Mouse (Mus musculus) monocyte, adult 2 months (primary cell): ENCODE measurements around the gene Aen.

Experiments
- DNase-seq, 2 experiments: peaks; one replicate each; pipeline ENCODE4 v3.0.0; 2022; ENCODE audit warnings: low spot score in 2 of 2, low read depth in 1 of 2

The Aen gene

DNA sequence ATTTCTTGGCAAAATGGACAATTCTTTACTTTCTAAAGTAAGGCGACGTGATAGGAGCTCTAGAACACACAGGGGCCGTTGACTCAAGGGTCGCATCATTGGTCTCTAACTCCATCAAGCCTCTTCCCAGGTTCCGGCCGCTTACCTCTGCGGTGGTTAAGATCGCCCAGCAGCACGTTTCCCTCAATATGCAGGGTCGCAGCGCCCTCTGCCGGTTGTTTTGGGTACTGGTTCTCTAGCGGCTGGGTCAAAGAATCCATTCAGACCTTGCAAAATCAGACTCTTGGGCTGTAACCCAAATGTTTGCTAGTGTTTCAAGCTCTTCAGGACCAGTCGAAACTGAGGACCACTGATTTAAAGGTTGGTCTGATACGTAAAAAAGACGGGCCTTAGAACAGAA, 5.0 kb upstream of the Aen start:
- peak; percentile 16 to 71 for DNase-seq

DNA sequence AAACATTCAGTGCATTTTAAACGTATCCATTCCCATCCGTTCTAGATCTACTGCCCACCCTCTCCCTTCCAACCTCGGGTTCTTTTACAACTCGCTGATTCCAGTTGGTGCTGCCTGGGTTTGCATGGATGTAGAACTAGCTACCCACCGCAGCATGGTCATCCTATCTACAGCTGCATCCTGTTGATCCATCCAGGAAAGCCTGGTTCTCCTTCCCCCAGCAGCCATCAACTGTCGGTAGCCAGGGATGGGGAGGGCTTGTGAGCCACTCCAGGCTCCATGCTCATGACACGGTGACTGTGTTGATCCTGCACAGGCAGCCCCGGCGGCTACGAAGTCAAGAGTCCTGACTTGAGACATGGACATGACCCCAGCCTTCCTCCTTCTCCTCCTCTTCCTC, 1.7 kb upstream of the Aen start:
- no peak for DNase-seq

DNA sequence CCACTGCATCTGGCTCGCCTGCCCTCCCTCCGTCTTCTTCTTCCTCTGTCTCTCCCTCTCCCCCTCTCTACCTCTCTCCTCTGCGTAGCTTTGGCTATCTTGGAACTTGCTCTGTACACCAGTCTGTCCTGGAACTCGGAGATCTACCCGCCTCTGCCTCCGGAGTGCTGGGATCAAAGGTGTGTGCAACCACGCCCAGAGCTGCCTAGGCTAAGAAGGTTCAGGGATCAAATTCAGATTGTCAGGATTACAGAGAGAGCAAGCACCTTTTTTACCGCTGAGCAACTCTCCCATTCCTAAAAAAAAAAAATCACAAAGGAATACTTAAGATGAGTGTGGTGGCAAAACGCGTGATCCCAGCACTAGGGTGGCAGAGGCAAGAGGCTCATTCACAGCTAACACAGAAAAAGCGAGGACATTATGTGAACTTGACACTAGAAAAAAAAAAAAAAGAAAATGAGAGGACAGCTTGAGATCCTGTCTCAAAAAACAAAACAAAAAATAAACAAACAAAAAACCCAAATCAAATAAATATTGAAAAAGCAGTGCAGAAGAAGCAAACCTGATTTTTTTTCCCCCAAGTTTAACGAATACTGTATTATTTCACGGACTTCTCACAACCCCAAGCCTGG, 517 bp upstream of the Aen start:
- DNase-seq = no peak

DNA sequence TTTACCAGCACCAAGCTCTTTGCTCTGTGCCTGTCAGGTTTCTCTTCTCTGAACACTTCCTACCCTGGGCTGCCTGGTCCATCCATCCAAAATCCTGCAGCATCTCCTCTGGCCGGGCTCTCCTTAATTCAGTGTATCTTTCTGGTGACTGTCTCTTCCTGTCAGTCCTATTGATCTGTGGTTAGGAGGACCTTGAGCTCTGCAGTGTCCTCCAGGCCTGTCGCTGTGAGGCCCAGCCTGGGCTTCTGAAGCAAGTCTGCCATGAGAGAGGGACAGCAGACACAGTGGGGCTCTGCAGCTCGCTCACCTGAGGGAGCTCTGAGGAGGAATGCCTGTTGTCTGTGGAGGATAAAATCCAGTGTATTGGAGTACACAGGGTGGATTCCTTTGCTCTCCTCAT, 1.9 kb downstream of the Aen start:
- DNase-seq = no peak

DNA sequence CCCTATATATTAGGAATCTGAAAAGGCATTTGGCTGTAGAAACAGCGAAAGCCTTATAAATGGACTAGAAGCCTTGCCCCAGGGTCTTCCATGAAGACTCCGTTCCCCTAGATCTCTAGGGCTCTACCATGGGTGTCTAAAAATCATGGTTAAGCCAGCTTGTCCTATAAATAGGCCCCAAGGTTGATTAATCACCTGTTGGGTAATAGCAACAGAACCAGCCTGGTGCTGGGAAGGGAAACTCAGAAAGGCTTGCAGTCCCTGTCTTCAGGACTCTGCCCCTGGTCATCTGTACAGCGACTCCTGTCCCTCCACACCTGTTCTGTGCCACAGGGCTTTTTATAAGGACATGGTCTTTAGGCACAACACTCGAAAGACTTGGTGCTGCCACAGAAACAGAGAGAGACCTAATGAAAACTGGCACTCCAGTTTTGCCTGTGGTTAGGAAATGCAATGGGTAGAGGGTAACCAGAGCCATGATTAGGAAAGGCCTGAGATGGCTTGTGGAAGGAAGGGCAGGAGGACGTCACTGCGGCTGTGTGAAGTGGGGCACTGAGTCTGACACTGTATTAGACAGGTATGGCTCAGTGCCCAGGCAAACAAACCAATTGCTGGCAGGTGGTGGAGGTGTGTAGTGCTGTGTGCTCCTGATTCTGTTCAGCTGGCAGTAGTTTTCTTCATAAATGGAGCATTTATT, 7.7 kb downstream of the Aen start:
- DNase-seq = no peak

DNA sequence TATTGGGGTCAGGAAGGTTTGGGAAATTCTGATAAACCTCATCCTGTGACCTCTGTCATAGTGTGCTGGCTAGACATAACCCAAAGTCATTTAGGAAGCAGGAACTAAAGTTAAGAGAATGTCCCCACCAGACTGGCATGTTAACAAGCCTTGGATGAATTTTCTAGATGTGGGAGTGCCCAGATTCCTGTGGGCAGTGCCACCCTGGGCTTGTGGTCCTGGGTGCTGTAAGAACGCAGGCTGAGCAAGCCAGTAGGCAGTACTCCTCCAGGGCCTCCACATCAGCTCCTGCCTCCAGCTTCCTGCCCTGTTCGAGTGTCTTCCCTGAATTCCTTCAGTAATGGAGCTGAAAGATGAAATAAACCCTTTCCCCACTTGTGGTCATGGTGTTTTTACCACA, 8.5 kb downstream of the Aen start:
- no peak for DNase-seq

DNA sequence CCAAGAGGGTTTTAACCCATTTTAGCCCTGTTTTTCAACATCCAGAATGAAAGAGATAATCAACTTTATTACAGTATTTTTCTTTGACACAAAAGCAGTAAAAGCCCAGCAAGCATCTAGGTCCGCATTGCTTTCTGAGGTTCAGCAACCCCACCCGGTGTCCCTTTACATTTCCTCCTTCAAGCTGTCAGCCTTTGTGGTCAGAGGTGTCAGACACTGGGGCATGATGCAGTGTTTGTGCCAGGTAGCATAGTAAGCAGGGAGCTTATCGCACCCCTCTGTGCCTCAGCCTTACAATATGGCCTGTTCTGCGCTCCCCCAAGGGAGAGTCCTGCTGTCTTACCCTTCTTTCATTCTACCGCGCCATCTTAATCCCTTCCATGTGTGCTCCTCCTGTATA, 13.4 kb downstream of the Aen start:
- DNase-seq = no peak

DNA sequence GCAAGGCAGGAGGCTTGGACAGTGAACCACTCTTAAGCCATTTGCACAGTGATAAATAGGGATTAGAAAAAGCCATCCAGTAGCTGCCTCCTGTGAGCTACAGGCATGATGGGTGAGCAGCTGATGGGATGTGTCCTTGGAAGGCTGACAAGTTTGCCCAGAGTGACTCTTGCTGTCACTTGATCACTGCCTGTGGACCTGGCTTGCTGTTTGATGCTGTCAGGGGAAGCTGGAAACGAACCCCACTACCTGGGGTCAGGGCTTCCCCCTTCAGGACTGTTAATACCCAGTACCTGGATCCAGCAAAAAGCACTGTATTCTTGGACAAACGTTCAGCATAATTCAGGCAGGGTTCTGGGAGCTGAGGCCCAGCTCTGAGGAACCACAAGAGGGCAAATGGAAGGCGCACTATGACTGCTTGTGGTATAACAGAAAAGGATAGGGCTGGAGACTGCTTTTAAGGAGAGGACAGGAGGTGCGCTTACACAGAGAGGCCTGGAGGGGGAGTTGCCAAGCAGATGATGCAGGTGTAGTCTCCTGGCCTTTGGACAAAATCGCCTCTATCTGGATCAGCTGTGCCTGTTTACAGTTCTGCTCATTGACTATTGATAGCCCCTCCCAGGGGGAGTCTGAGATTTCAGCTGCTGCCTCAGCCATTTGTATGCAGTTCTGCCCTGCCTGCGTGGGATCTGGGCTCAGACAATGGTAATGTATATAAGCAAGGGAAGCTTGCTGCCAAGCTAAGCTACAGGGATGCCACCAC, 14.9 kb downstream of the Aen start:
- DNase-seq = no peak

DNA sequence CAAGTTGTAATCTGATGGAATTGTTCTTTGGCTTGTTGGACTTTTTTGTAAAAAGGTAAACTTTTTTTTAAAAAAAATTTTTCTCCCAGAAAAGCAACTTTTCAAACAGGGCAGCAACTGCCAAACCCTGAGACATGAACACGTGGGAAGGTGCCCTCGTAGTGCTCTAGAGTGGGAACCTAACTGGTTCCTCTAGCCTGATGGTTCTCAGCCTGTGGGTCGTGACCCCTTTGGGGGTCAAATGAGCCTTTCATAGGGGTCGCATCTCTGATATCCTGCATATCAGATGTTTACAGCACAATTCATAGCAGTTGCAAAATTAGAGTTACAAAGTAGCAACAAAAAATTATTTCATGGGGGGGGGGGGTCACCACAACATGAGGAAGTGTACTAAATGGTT, 15.6 kb downstream of the Aen start:
- DNase-seq = no peak

DNA sequence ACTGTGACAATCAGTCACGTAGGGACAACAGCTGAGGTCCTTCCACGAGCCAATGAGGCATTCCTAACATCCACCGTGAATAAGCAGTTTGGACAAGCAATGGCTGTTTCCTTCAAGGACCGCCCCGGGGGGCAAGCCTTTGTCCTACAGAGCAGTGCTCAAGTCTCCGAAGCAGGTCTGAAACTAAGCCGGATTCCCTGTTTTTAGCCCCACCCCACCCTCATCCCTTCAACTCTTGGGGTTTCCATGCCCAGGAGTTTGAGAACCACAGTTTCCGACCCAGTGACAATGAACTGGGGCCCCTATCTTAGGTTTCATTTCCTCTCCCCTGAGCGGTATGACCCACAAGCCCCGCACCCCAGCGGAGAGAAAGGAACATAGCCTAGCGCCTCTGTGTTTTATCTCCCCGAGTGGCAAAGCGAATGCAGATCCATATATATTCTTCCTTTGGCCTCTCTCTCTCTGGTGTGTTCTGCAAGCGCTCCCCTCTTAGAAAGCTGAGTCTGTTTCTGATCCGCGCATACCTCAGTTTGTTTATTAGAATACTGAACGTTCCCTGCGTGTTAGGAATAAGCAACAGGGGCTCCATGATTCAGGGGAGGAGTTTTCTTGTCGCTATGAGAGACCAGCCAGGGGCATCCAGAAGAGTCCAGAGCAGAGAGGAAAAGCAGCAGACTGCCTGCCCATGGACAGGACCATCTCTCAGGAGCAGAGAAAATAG, 16.8 kb downstream of the Aen start:
- DNase-seq = peak in 1 of 2 experiments; percentile 35

DNA sequence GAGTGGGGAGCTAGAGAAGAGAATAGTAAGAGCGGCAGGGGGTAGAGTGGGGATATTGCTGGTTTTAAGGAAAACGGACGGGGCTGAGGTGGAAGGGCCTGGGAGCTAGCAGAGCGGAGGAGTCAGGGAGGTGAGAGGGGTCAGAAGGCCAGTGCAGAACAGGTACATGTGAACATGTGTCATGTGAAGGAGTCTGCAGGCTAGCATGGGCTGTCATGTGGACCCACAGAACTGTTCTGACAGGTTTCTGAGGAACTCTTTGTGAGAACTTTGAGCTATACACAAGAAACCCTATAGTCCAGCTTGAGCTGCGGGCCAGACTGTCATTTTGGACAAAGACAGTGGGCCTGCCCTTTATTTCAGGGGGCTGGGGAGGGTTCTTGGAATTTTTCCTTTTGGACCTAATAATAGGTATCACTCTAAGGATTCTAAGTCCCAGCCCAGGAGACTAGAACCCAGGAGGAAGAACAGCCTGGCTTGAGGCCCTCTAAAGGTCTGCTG, 17.4 kb downstream of the Aen start, which contains the start of gene Isg20:
Gene Isg20 (plus strand): TSS at position 451 of the 501 bp plus-strand sequence.
- DNase-seq = no peak

DNA sequence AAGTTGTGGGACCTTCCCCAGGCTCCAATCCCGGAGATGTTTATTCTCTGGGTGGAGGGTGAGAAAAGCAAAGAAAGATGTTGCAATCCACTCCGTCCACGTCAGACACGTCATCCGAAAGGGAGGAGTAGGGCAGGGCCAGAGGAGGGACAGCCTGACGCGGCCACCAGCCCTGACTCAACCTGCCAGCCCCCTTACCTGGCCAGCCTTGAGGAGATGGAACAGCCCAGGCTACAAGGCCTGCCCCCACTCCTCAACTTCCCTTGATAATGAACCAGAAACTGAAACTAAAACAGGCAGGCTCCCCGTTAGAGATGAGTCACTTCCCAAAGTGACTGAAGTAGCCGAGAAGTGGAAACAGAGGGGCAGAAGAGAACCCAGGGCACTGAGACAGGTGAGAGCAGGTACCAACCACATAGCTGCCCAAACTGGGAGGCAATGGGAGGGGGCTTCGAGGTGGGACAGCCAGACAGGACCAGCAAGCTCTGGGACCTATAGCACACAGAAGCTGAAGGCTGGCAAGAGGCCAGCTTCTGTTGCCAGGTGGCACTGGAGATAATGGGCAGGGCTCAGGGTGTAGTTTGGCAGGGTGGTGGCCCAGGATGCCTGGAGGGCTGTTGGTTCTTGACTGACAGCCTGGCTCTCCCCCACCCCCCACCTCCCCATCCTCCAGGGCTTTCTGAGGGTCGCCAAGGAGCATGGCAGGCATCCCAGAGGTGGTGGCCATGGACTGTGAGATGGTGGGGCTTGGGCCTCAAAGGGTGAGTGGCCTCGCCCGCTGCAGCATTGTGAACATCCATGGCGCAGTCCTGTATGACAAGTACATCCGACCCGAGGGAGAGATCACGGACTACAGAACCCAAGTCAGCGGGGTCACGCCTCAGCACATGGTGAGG, 18.2 kb downstream of the Aen start:
- DNase-seq = peak; percentile 46 to 68

DNA sequence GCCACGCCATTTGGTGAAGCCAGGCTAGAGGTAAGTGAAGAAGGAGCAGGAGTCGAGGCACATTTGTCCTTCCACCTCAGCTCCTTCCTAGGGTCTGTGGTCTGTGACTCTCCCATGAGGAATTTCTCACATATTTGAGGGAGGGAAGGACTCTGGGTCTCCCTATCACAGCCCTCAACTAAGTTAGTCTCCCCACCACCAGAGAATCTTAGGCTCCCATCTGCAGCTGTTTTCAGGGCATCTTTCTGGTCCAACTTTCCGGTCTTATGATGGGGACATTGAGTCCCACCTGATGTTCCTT, 18.8 kb downstream of the Aen start:
- no peak for DNase-seq

DNA sequence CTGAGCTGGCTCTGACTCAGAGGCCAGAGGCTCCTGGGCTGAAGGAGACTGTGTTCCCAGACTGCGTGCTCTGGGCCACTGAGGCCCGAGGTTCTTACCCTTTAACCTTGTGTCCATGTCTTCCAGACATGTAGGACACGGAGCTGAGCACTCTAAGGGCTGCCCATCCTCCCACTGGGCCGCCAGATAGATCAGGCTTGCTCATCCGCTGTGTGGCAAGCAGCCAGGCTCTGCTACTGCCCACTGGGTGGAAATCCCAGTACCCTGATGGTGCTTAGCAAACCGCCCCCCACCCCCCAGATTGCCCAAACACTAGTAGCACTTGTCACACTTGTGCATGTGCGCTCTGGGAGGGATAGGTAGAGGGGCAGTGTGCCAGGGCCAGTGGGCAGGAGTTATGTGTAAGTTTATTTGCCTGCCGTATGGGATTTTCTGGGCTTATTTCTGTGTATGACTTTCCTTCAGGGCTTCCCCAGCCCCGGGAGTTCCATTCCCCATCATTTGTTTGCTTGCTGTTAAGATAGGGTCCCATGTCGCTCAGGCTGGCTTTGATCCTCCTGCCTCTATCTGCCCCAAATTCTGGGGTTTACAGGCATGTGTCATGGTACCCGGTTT, 19.3 kb downstream of the Aen start:
- no peak for DNase-seq

DNA sequence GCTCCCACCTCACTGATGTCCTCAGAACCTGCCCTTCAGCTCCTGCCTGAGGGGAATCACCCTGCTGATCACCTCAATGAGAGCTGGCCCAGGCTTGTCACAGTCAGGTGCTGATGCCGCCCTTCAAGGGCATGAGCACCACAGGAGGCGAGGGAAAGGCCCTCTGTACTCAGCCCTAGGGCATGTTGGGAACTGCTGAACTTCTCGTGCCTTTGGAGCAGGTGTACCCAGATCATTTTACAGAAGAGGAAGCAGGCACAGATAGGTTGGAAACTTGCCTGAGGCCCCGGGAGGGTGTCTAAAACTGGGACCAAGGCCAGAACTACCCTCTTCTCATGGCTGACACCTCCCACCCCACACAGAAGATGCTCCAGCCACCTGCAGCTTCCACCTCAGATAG, 23.0 kb downstream of the Aen start:
- DNase-seq = no peak

DNA sequence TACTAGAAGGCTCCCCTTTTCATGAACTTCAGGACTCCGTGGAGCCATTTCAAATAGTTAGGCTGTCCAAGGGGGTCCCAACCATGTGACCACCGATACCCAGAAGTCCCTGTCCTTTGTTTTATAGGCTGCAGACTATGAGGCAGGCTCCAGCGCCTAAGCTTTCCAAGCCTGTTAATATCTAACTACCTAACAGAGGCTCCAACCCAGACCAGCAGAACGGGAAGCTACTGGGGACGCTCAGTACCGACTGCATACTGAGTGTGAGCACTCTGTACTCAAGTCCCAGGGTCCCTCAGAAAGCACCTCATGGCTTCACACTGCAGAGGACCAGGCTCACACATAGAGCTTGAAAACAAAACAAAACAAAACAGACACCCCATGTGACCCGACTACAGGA, 26.9 kb downstream of the Aen start:
- no peak for DNase-seq

DNA sequence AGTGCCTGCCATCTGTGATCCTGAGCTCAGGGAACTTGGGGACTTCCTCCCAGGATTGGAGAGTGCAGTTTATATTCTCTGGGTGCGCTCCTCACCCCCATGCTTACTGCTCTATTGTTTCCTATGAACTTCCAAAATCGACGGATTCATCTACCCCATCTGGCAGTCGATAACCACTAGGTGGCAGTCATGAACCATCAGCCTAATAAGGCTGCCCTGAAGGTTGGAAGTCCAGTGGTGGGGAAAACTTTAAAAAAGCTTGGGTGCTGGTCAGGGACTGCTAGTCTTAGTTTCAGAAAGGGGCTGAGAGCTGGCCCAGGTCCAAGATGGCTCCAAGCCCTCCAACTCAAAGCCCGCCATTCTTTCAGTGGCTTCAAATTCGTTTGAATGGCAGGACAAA, 28.6 kb downstream of the Aen start:
- DNase-seq = no peak

DNA sequence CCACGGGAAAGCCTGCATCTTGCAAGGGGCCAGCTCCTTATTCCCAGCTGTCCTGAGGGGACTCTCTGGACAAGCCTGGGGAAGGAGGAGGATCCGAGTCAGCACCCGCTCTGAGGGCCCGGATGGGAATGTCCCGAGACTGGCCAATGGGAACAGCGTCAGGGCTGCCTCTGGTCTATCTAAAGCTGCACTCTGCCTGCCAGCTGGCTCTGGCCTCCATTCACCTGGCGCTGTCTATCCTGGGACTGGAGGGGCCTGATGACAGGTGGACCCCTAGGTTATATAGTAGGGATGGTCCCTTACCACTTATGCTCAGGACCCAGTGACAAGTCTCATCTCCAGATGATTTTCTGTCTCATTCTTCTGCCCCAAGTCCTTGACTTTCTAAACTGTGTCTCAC, 29.1 kb downstream of the Aen start:
- no peak for DNase-seq

DNA sequence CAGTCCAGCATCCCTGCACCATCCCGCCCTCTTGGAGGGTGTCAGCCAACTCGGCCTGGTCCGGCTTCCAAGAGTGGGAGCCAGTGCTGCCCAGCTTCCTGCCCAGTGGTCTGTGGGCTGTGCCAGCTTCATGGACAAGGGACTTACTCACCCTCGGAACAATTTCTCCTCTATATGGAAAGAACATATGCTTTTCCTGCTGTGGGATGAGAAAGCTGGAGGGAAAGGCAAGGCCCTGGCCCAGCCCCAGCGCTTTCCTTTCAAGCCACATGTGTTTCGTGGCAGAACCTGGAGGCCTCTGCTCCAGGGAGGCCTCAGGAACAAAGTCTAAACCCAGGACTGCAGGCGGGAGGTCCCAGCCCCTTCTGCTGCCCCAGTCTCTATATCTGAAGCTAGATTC, 30.0 kb downstream of the Aen start:
- DNase-seq = no peak

DNA sequence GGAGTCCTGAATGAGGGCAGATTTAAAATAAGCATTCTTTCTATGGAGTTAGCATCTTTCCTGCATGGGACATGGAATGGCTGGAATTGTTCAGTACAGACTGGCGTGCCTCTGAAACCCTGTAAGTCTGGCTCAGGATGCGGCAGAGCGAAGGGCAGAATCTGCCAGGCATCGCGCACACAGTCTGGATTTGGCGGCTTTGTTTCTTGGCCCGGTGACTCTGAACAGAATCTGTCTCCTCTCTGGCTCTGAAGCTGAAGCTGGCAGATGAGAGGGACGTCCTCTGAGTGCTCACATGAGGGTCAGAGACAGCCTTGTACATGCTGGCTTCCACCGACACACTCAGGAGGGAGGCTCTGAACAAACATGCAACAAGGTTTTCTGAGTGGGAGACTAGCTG, 30.5 kb downstream of the Aen start:
- DNase-seq = no peak
